Mouse (Mus musculus) brain, adult 2 months (tissue): Measurements from ENCODE around the gene Gm3880.
"Not testable (repeated sequence)": the region's sequence is repeated elsewhere in the genome, so short reads cannot be mapped to it uniquely, and the experiment has no call there.

Experiments
- DNase-seq: peaks from one replicate; pipeline ENCODE4 v3.0.0; 2011; ENCODE audit warnings: low read depth, low spot score

The Gm3880 gene

GRCm38 (mm10) chrX:102686872-102687271 is at the start of gene Gm3880:
Gene Gm3880 (minus strand): TSS chrX:102686972.
- DNase-seq, result not testable (repeated sequence)

- DNase-seq, result not testable (repeated sequence)
Measured at GRCm38 (mm10) chrX:102724226-102724625, 37.5 kb upstream of the Gm3880 start.

- DNase-seq, result not testable (repeated sequence)
Measured at GRCm38 (mm10) chrX:102707535-102707934, 20.8 kb upstream of the Gm3880 start, which contains the start of the genes Gm9112 and Dmrtc1b. Gene Gm9112 (minus strand): TSS chrX:102707635. Gene Dmrtc1b (plus strand): TSS chrX:102707865.

- not testable (repeated sequence) for DNase-seq
Measured at GRCm38 (mm10) chrX:102700636-102701035, 13.9 kb upstream of the Gm3880 start.

GRCm38 (mm10) chrX:102689252-102689651 is 2.5 kb upstream of the Gm3880 start:
- peak; percentile 28 for DNase-seq

GRCm38 (mm10) chrX:102684706-102685105 is 2.1 kb downstream of the Gm3880 start:
- DNase-seq, result not testable (repeated sequence)

GRCm38 (mm10) chrX:102666641-102667040 is 20.1 kb downstream of the Gm3880 start:
- DNase-seq, result no peak

- peak; percentile 23 for DNase-seq
Measured at GRCm38 (mm10) chrX:102660712-102661111, 26.1 kb downstream of the Gm3880 start.

DNA sequence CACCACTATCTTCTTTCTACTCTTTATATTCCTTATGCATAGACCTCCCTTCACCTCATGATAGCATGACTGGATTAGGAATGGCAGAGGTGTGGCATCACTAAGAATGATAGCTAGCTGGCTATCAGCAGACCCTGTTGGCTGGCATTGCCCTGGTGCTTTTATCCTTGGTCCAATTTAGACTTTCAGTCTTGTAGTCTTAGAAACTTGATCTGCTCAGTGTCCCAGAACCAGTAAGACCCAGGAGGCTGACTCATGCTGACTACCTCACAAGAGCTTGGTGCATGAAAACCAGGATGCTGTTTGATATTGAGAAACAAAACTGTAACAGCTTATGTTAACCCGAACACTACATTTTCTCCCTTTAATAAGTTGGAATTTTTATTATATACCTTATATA is 41.1 kb downstream of the Gm3880 start:
- DNase-seq, result no peak

DNA sequence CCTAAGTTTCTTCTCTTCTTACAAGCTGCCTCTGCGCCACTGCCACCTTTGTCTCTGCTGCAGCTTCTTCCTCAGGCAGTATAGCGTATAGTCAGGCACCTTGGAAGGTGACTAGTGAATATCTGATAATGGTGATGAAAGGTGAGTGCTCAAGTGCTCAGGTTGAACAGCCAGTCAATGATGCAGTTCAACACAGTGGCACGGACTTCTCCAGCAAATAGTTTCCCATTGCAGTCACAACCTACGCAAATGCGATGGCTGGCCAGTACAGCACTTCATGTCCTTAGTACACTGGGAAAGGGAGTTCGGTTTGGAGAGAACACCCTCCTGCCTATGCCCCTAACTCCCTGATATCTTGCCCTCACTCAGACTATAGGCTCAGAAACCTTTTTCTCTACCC is 41.6 kb downstream of the Gm3880 start:
- DNase-seq, result no peak

GRCm38 (mm10) chrX:102644573-102644951 is 42.2 kb downstream of the Gm3880 start:
- peak; percentile 22 for DNase-seq

- peak; percentile 71 for DNase-seq
Measured at GRCm38 (mm10) chrX:102643823-102644572, 42.8 kb downstream of the Gm3880 start, which contains the start of gene Phka1. Gene Phka1 (minus strand): TSS chrX:102644246.
